8 mouse cellular contexts compared by ENCODE assay signal in the genomic region with DNA sequence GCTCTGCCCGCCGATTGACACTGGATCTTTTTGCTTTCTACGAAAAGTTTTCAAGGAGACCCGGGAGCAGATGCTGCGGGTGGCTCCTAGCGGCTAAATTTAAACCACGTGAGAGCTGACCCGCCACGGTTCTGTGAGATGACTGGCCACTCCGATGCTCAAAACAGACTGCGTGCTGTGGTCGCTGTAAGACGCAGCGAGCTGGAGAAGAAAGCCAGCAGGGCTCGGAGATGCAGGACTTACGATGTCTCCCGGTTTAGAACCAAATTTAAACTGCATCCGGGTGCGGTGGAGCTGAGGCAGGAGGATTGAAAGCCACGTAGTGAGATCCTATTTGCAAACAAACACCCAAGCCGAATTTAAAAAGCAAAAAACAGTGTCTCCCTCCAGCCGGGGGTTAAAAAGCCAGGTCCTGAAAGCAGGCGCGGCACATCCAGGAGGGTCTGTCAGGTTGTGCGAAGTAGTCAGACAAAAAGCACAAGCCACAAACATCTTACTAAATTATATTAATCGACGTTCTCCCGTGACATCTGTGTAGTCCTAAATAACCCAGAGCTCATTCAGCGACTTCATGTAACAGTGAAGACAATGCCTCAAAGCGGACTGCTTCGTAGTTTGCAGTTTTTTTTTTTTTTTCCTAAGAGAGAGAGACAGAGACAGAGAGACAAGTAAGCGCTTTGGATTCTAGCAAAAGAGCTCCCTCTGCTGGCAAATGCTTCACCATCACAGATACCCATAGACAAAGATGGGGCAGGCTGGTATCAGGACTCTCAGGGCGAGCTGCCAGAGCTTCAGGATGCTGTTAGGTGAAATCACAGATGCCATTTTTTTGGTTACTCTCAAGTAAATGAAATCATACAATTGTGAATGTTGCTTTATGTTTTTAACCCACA.
DNase-seq lines count a peak whose midpoint lies in the region; ATAC-seq and TF ChIP-seq lines count a peak whose summit lies in the region.

No protein-coding gene starts in this region.

- H3K4me3 ChIP-seq in E14TG2a.4 (replicated peaks; ENCODE audit: low read length): peak overlapping the region; percentile 74
- H3K4me3 ChIP-seq in forebrain, embryonic 11.5 days (ENCODE audit: low read depth, low read length): peak overlapping the region; percentile 42
- H3K4me3 ChIP-seq in heart, embryonic 16.5 days (ENCODE audit: low read length): peak overlapping the region; percentile 63
- H3K4me3 ChIP-seq in liver, embryonic 13.5 days (replicated peaks): peak overlapping the region; percentile 61
- H3K4me3 ChIP-seq in stomach, embryonic 14.5 days (ENCODE audit: low read depth, low read length): peak overlapping the region; percentile 32

- H3K9me3 ChIP-seq in E14TG2a.4 (ENCODE audit: low read length): no peaks in the 10 kb centered on the region
- no peaks in the 10 kb centered on the region for H3K9me3 ChIP-seq in forebrain, embryonic 11.5 days (ENCODE audit: control insufficient read depth, low read length)
- H3K9me3 ChIP-seq in heart, embryonic 16.5 days (replicated peaks; ENCODE audit: control insufficient read depth, low read length): no peaks in the 10 kb centered on the region
- H3K9me3 ChIP-seq in liver, embryonic 13.5 days (replicated peaks): no peaks in the 10 kb centered on the region; the same call in 1 of the 2 replicates
- no peaks in the 10 kb centered on the region for H3K9me3 ChIP-seq in stomach, embryonic 14.5 days (ENCODE audit: control insufficient read depth, low read depth, low read length)

- H3K4me2 ChIP-seq in forebrain, embryonic 11.5 days (ENCODE audit: low read depth, low read length, severe bottlenecking): peak overlapping the region; percentile 77
- peak overlapping the region; percentile 96 for H3K4me2 ChIP-seq in heart, embryonic 16.5 days (ENCODE audit: low read depth, low read length)
- H3K4me2 ChIP-seq in liver, embryonic 13.5 days: peak overlapping the region; percentile 92
- H3K4me2 ChIP-seq in stomach, embryonic 14.5 days (replicated peaks; ENCODE audit: low read depth, low read length): peak overlapping the region; percentile 58

- peak overlapping the region; percentile 41; the same call in 1 of the 2 replicates for H3K27ac ChIP-seq in forebrain, embryonic 11.5 days (ENCODE audit: low read depth, low read length)
- peak overlapping the region; percentile 87 for H3K27ac ChIP-seq in heart, embryonic 16.5 days (ENCODE audit: low read length)
- H3K27ac ChIP-seq in liver, embryonic 13.5 days: peak overlapping the region; percentile 71
- H3K27ac ChIP-seq in stomach, embryonic 14.5 days (ENCODE audit: low read length): peak overlapping the region; percentile 85

- peak overlapping the region; percentile 48; the same call in 1 of the 2 replicates for H3K9ac ChIP-seq in forebrain, embryonic 11.5 days (ENCODE audit: low read length)
- peak overlapping the region; percentile 75 for H3K9ac ChIP-seq in heart, embryonic 16.5 days (ENCODE audit: low read length)
- peak overlapping the region; percentile 65 for H3K9ac ChIP-seq in liver, embryonic 13.5 days
- 0 out of 2 replicates have a peak overlapping the region, but pooled peaks have one; percentile 36 for H3K9ac ChIP-seq in stomach, embryonic 14.5 days (replicated peaks; ENCODE audit: low read depth, low read length)

- under 1% methylated on average over 33 of the region's 33 CpGs for WGBS in forebrain, embryonic 11.5 days
- WGBS in heart, embryonic 16.5 days: under 1% methylated on average over 33 of the region's 33 CpGs
- under 1% methylated on average over 33 of the region's 33 CpGs for WGBS in liver, embryonic 13.5 days (ENCODE audit: insufficient replicate concordance)
- WGBS in stomach, embryonic 14.5 days: under 1% methylated on average over 33 of the region's 33 CpGs

- TF ChIP-seq CTCF in E14TG2a.4 (conservative IDR thresholded peaks at IDR 0.05; ENCODE audit: low read length): peak; percentile 42

- ATAC-seq in forebrain, embryonic 11.5 days (replicated peaks; ENCODE audit: low FRiP score): peak; percentile 38
- ATAC-seq in heart, embryonic 16.5 days (replicated peaks; ENCODE audit: extremely low read depth, insufficient read depth, low FRiP score): peak; percentile 42
- ATAC-seq in liver, embryonic 13.5 days (ENCODE audit: low read depth): peak; percentile 16; the same call in 1 of the 2 replicates
- peak; percentile 21 for ATAC-seq in stomach, embryonic 14.5 days (ENCODE audit: insufficient number of reproducible peaks, insufficient read depth, low FRiP score, low read depth)

- no peaks in the 10 kb centered on the region for H3K36me3 ChIP-seq in E14TG2a.4 (ENCODE audit: insufficient read depth, low read length)
- no peaks in the 10 kb centered on the region for H3K36me3 ChIP-seq in forebrain, embryonic 11.5 days (ENCODE audit: control insufficient read depth, insufficient read depth, low read length)
- no peaks in the 10 kb centered on the region for H3K36me3 ChIP-seq in heart, embryonic 16.5 days (ENCODE audit: control insufficient read depth, insufficient read depth)
- no peaks in the 10 kb centered on the region for H3K36me3 ChIP-seq in liver, embryonic 13.5 days
- H3K36me3 ChIP-seq in stomach, embryonic 14.5 days (ENCODE audit: control insufficient read depth, insufficient read depth, low read length): no peaks in the 10 kb centered on the region

- H3K4me1 ChIP-seq in E14TG2a.4 (replicated peaks; ENCODE audit: low read depth, low read length): peaks cover 36% of the 10 kb centered on the region
- 0 out of 2 replicates have a peak, but pooled peaks cover 2% of the 10 kb centered on the region for H3K4me1 ChIP-seq in forebrain, embryonic 11.5 days (replicated peaks; ENCODE audit: control insufficient read depth, insufficient read depth, low read length)
- H3K4me1 ChIP-seq in heart, embryonic 16.5 days (ENCODE audit: control insufficient read depth, insufficient read depth, low read length): peaks cover 5% of the 10 kb centered on the region; the same call in 1 of the 2 replicates
- peaks cover 47% of the 10 kb centered on the region for H3K4me1 ChIP-seq in liver, embryonic 13.5 days (replicated peaks)
- H3K4me1 ChIP-seq in stomach, embryonic 14.5 days (ENCODE audit: control insufficient read depth, insufficient read depth, low read length): no peaks in the 10 kb centered on the region

- peaks cover 17% of the 10 kb centered on the region for H3K27me3 ChIP-seq in E14TG2a.4 (ENCODE audit: insufficient read depth, low read length)
- H3K27me3 ChIP-seq in forebrain, embryonic 11.5 days (ENCODE audit: control insufficient read depth, insufficient read depth, low read length): peaks cover 6% of the 10 kb centered on the region; the same call in 1 of the 2 replicates
- H3K27me3 ChIP-seq in heart, embryonic 16.5 days (ENCODE audit: control insufficient read depth, insufficient read depth, low read length): peaks cover 5% of the 10 kb centered on the region; the same call in 1 of the 2 replicates
- peaks cover 14% of the 10 kb centered on the region for H3K27me3 ChIP-seq in liver, embryonic 13.5 days
- no peaks in the 10 kb centered on the region for H3K27me3 ChIP-seq in stomach, embryonic 14.5 days (ENCODE audit: control insufficient read depth, insufficient read depth, low read length)

- DNase-seq in c-Kit-positive CD71-positive TER-119-negative erythroid progenitor cells, embryonic 14.5 days (ENCODE audit: low read depth): peak; percentile 90
- peak; percentile 86 for DNase-seq in forebrain, embryonic 11.5 days (ENCODE audit: low spot score)
- DNase-seq in kidney, postnatal 25 days: peak; percentile 91 to 94
- peak; percentile 70 for DNase-seq in liver, embryonic 13.5 days
- DNase-seq in natural killer cell, adult 2 months (ENCODE audit: low spot score in 2 of 2): peak; percentile 87 to 90

Comparison
In these comparisons a context has a peak if more than half of its experiments do, and no peak if none do; other contexts are left out.
1. Peak in every context shown above with its lines: DNase-seq, ATAC-seq, H3K4me3 ChIP-seq and H3K27ac ChIP-seq.